Mouse (Mus musculus): ENCODE results near the gene Copg2. TPM values are rescaled to one million over a fixed set of nuclear protein-coding genes. Genes with fewer than 3 reads are reported as not detected.
A peak's percentile ranks its signal among the peaks of the same experiment; 100 is the strongest.

Copg2 gene
- polyA plus RNA-seq (2015; fragmentation: Nextera tagmentation; extraction: Ambion mirVana) = 18.3 and 20.6 TPM in 2 replicates

DNA sequence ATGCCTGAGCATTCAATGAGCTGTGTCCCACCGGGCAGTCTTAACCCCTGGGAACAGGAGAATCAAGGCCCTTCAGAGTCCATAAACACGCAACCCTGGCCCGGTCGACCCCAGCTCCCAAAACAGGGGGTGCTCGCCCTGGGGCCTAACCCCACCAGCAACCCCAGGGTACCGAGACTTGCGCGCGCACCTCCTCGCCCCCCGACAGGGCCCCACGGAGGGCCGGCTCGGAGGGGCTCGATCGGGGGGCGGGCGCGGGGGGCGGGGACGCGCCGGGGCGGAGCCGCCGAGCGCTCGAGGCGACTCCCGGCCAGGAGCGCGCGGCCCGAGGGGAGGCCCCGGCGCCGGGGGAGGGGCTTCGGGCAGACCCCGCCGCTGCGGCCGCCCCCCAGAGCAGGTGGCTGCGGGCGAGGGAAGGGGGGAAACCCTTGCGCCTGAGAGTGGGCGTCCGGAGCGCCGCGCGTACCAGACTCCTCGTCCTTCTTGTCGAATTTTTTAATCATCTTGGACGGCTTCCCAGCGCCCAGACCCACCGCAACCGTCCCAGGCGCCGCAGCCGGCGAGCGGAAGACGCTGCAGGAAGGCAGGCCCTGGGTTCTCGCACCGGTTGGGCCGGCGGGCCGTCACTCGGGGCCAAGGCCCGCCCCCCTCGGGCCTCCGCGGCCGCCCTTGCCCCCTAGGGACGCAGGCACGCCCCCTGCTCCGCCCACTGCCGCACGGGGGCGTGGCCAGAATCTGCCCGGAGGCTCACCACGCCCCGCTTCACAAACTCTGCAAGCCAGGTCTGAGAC lies at the start of gene Copg2:
TSS of gene Copg2 (minus strand) at position 600 of the 791 bp plus-strand sequence.
- H3K27ac ChIP-seq (ENCODE audit: low read length) = peak within 1 kb of the TSS; percentile 95
- H3K4me2 ChIP-seq (ENCODE audit: low read depth, low read length) = peak within 1 kb of the TSS; percentile 84
- ATAC-seq (ENCODE audit: insufficient read depth, low FRiP score) = peak; percentile 99
- peak within 1 kb of the TSS; percentile 75 for H3K9ac ChIP-seq (ENCODE audit: low read length)
- H3K36me3 ChIP-seq (ENCODE audit: control insufficient read depth, insufficient read depth, low read length) = no peaks in the 10 kb centered on the region
- H3K9me3 ChIP-seq (replicated peaks; ENCODE audit: control insufficient read depth, low read length) = no peaks in the 10 kb centered on the region
- under 1% methylated on average over 77 of the region's 83 CpGs for WGBS
- peak within 1 kb of the TSS; percentile 53 for H3K4me3 ChIP-seq (replicated peaks; ENCODE audit: low read length)
- H3K27me3 ChIP-seq (ENCODE audit: control insufficient read depth, insufficient read depth, low read length) = no peaks in the 10 kb centered on the region
- peaks cover 13% of the 10 kb centered on the region; the same call in 1 of the 2 replicates for H3K4me1 ChIP-seq (ENCODE audit: control insufficient read depth, insufficient read depth, low read length)

DNA sequence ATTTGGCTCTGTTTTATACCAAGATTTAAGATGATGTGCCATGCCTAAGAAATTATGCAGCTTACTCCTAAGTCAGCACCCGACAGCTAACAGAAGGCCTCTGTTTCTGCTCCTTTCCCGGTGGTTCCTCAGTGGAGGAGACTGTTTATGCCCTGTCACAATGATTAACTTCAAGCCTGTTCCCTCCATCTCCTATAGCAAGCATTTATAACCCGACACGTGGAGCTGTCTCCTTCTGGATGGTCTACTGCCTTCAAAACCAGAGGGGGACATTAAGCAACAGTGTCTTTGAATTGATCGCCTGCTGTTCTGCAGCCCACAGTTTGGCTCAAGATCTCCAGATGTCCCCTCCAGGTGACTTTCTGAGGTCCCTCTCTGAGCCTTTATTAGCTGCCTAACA lies 42.7 kb upstream of the Copg2 start:
- Histone ChIP-seq H3K4me1 (ENCODE audit: control insufficient read depth, insufficient read depth, low read length) (no peaks in the 10 kb centered on the region), H3K36me3 (ENCODE audit: control insufficient read depth, insufficient read depth, low read length) (no peaks in the 10 kb centered on the region), H3K4me3 (replicated peaks; ENCODE audit: low read length) (no peak overlapping the region), H3K4me2 (ENCODE audit: low read depth, low read length) (no peak overlapping the region), H3K27me3 (ENCODE audit: control insufficient read depth, insufficient read depth, low read length) (no peaks in the 10 kb centered on the region), H3K9me3 (replicated peaks; ENCODE audit: control insufficient read depth, low read length) (no peaks in the 10 kb centered on the region), H3K27ac (ENCODE audit: low read length) (no peak overlapping the region), H3K9ac (ENCODE audit: low read length) (no peak overlapping the region)
- ATAC-seq (ENCODE audit: insufficient read depth, low FRiP score) = no peak
- WGBS = 38% methylated on average over 5 of the region's 5 CpGs

DNA sequence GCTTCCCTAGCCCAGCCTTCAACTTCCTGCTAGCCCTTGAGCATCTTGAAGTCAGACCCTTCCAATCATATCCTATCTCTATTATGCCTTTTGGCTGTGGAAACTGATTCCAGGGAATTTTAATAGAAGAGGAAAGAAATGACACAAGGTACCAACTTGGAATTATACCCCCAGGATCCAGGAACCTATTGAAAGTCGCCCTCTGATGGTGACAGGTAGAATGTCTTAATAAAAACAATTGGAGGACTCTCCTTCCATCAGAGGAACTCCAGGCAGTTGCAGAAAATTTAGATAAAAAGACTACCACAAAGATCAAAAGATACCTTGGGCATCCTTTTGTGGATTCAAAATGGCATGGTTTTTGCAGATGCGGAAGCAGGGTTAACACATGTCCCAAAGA lies 26.2 kb upstream of the Copg2 start:
- no peaks in the 10 kb centered on the region for H3K36me3 ChIP-seq (ENCODE audit: control insufficient read depth, insufficient read depth, low read length)
- 48% methylated on average over 2 of the region's 2 CpGs for WGBS

DNA sequence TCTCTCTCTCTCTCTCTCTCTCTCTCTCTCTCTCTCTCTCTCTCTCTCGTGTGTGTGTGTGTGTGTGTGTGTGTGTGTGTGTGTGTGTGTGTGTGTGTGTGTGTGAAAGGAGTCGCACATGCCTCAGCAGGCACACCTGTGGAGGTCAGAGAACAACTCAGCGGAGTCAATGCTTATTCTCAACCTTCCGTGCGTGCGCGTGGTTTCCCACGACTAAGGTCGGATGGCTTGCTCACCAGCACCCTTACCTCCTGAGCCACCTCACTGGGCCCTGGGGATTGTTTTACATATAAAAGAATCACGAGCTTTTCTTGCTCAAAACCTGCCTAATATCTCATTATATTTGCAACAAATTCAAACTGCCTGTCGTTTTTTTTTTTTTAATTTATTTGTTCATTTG lies 25.2 kb upstream of the Copg2 start:
- WGBS = 56% methylated on average over 10 of the region's 11 CpGs

More for the DNA sequence above, 26.2 kb upstream of the Copg2 start:
- no peaks in the 10 kb centered on the region for H3K9me3 ChIP-seq (replicated peaks; ENCODE audit: control insufficient read depth, low read length)
- ATAC-seq (ENCODE audit: insufficient read depth, low FRiP score) = no peak
- H3K27ac ChIP-seq (ENCODE audit: low read length) = no peak overlapping the region
- H3K4me3 ChIP-seq (replicated peaks; ENCODE audit: low read length) = no peak overlapping the region
- H3K4me2 ChIP-seq (ENCODE audit: low read depth, low read length) = no peak overlapping the region
- H3K4me1 ChIP-seq (ENCODE audit: control insufficient read depth, insufficient read depth, low read length) = no peaks in the 10 kb centered on the region
- H3K9ac ChIP-seq (ENCODE audit: low read length) = no peak overlapping the region
- H3K27me3 ChIP-seq (ENCODE audit: control insufficient read depth, insufficient read depth, low read length) = no peaks in the 10 kb centered on the region

DNA sequence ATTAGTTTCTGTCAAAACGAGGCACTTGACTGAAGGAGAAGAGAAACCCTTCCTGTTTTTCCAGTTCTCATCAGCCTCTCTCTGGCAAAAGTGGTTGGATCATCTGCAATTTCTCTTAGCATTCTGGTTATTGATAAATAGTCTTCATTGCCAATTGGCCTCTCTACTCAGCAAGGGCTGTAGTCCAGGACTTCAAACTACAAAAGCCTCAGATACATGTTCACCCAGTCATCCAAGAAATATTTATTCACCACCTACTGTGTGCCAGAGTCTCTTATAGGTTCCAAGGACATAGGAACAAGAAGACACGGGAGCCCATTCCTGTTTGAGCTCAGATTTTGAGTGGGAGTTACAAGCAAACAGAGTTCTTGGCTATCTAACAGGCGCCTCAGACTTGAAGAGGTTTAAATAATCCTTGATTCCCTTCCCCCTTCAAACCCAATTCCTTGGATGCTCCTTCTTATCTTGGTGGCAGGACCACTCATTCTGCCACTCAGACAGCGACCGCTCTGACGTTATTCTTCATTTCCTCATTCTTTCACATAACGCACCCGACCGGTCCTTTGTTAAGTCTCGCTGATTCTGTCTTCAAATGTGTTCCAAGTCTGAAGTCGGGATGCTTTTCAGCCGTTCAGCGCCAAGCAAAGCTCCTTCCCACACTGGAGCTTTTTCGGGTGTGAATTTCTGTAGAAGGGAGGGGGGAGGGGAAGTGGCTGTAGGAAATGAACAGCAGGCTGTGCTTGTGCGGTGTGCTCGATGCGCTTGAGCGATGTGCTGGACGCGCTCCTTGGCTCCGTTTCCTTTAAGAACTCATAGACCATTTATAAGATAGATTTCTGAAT lies 24.5 kb upstream of the Copg2 start:
- peak overlapping the region; percentile 36; the same call in 1 of the 2 replicates for H3K9ac ChIP-seq (ENCODE audit: low read length)
- H3K9me3 ChIP-seq (replicated peaks; ENCODE audit: control insufficient read depth, low read length) = no peaks in the 10 kb centered on the region
- peak; percentile 58; the same call in 1 of the 2 replicates for ATAC-seq (ENCODE audit: insufficient read depth, low FRiP score)
- H3K4me1 ChIP-seq (ENCODE audit: control insufficient read depth, insufficient read depth, low read length) = no peaks in the 10 kb centered on the region
- 38% methylated on average over 21 of the region's 21 CpGs for WGBS
- H3K4me3 ChIP-seq (replicated peaks; ENCODE audit: low read length) = peak overlapping the region; percentile 22
- H3K27ac ChIP-seq (ENCODE audit: low read length) = peak overlapping the region; percentile 7; the same call in 1 of the 2 replicates
- no peaks in the 10 kb centered on the region for H3K27me3 ChIP-seq (ENCODE audit: control insufficient read depth, insufficient read depth, low read length)
- peak overlapping the region; percentile 22 for H3K4me2 ChIP-seq (ENCODE audit: low read depth, low read length)
- H3K36me3 ChIP-seq (ENCODE audit: control insufficient read depth, insufficient read depth, low read length) = no peaks in the 10 kb centered on the region

More for the DNA sequence above, 25.2 kb upstream of the Copg2 start:
- H3K9me3 ChIP-seq (replicated peaks; ENCODE audit: control insufficient read depth, low read length) = no peaks in the 10 kb centered on the region
- no peak overlapping the region for H3K27ac ChIP-seq (ENCODE audit: low read length)
- H3K4me1 ChIP-seq (ENCODE audit: control insufficient read depth, insufficient read depth, low read length) = no peaks in the 10 kb centered on the region
- no peak overlapping the region for H3K9ac ChIP-seq (ENCODE audit: low read length)
- no peaks in the 10 kb centered on the region for H3K27me3 ChIP-seq (ENCODE audit: control insufficient read depth, insufficient read depth, low read length)
- H3K36me3 ChIP-seq (ENCODE audit: control insufficient read depth, insufficient read depth, low read length) = no peaks in the 10 kb centered on the region
- ATAC-seq (ENCODE audit: insufficient read depth, low FRiP score) = no peak
- no peak overlapping the region for H3K4me3 ChIP-seq (replicated peaks; ENCODE audit: low read length)
- H3K4me2 ChIP-seq (ENCODE audit: low read depth, low read length) = no peak overlapping the region

DNA sequence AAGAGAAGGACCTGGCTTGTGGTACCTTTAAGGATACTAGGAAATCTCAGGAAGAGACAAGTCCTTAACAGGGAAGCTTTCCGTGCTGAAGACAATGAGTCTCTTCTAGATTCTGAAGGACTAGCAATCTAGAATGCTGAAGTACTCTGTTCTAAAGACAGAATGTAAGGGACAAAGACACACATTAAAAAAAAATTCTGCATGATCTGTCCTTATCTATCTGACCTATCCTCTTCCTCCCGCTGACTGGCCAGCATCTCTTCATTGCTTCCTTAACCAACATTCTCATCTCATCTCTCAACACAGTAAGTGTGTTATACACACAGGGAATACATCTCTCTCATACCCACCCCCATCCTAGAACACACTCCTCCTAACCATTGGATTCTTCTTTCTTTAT lies 18.9 kb upstream of the Copg2 start, which contains the start of gene Tsga13:
TSS of gene Tsga13 (minus strand) at position 101 of the 400 bp plus-strand sequence.
- Histone ChIP-seq H3K36me3 (ENCODE audit: control insufficient read depth, insufficient read depth, low read length) (no peaks in the 10 kb centered on the region), H3K9me3 (replicated peaks; ENCODE audit: control insufficient read depth, low read length) (no peaks in the 10 kb centered on the region), H3K27me3 (ENCODE audit: control insufficient read depth, insufficient read depth, low read length) (no peaks in the 10 kb centered on the region), H3K9ac (ENCODE audit: low read length) (no peak within 1 kb of the TSS), H3K4me2 (ENCODE audit: low read depth, low read length) (no peak within 1 kb of the TSS), H3K4me1 (ENCODE audit: control insufficient read depth, insufficient read depth, low read length) (no peaks in the 10 kb centered on the region), H3K4me3 (replicated peaks; ENCODE audit: low read length) (no peak within 1 kb of the TSS), H3K27ac (ENCODE audit: low read length) (no peak within 1 kb of the TSS)
- 85% methylated on average over 2 of the region's 2 CpGs for WGBS
- no peak for ATAC-seq (ENCODE audit: insufficient read depth, low FRiP score)

DNA sequence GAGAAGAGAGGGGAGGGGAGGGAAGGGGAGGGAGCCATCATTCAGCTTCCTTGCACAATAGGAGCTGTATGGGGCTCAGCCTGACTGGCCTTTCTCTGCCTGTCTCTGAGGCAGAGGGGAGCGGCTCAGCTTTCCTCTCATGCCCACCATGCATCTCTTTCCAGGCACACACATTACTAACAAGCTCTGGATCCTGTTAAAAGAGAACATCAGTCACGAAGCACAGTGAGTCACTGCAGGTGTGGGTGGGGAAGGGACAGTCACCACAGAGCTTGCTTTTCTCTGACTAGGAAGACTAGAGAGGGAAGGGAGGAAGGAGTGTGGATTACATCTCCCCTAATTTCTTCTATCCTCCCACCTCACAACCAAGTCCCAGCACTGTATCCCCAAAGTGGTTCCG lies 11.4 kb upstream of the Copg2 start:
- no peaks in the 10 kb centered on the region for H3K36me3 ChIP-seq (ENCODE audit: control insufficient read depth, insufficient read depth, low read length)

DNA sequence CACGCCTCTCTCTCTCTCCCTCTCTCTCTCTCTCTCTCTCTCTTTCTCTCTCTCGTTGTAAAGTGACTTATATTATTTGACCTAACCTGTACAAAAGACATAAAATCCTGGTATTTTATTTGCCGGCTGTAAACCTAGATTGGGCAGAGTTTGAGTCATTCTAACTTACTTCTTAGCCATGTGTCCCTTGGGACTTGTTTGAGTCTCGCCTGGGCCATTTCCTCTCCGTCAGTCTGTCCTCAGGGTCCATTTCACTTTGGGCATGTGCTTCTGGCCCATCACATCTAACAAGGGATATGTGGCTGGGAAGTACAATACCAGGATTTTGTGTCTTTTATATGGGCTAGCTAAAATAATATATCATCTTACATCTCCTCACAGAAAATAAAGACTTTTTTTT lies 8.3 kb upstream of the Copg2 start:
- 79% methylated on average over 5 of the region's 5 CpGs for WGBS
- Histone ChIP-seq H3K9me3 (replicated peaks; ENCODE audit: control insufficient read depth, low read length) (no peaks in the 10 kb centered on the region), H3K27ac (ENCODE audit: low read length) (no peak overlapping the region), H3K27me3 (ENCODE audit: control insufficient read depth, insufficient read depth, low read length) (no peaks in the 10 kb centered on the region), H3K4me3 (replicated peaks; ENCODE audit: low read length) (no peak overlapping the region), H3K9ac (ENCODE audit: low read length) (no peak overlapping the region), H3K4me1 (ENCODE audit: control insufficient read depth, insufficient read depth, low read length) (no peaks in the 10 kb centered on the region), H3K4me2 (ENCODE audit: low read depth, low read length) (no peak overlapping the region), H3K36me3 (ENCODE audit: control insufficient read depth, insufficient read depth, low read length) (no peaks in the 10 kb centered on the region)
- ATAC-seq (ENCODE audit: insufficient read depth, low FRiP score) = no peak

More for the DNA sequence above, 11.4 kb upstream of the Copg2 start:
- no peak overlapping the region for H3K4me2 ChIP-seq (ENCODE audit: low read depth, low read length)
- ATAC-seq (ENCODE audit: insufficient read depth, low FRiP score) = no peak
- H3K27ac ChIP-seq (ENCODE audit: low read length) = no peak overlapping the region
- WGBS = 45% methylated on average over 3 of the region's 3 CpGs
- no peak overlapping the region for H3K9ac ChIP-seq (ENCODE audit: low read length)
- H3K4me1 ChIP-seq (ENCODE audit: control insufficient read depth, insufficient read depth, low read length) = no peaks in the 10 kb centered on the region
- no peaks in the 10 kb centered on the region for H3K9me3 ChIP-seq (replicated peaks; ENCODE audit: control insufficient read depth, low read length)
- no peak overlapping the region for H3K4me3 ChIP-seq (replicated peaks; ENCODE audit: low read length)
- H3K27me3 ChIP-seq (ENCODE audit: control insufficient read depth, insufficient read depth, low read length) = no peaks in the 10 kb centered on the region

DNA sequence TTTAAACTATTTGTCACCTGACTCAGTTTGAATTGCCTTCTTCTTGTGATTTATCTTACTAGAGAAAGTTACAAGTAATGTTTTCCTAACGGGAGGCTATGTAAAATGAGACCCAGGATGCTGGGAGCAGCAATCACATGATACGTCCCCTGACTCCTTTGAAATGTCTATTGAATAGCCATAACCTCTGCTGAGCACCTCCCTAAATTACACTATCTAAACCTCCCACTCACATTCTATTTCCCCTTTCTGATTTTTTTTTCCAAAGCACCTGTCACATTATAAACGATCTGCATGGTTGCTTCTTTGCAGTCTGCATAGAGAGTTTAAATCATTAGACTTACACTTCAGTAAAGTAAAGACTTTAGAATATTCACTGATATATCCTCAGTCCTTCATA lies 7.4 kb upstream of the Copg2 start:
- ATAC-seq (ENCODE audit: insufficient read depth, low FRiP score) = no peak
- Histone ChIP-seq H3K9me3 (replicated peaks; ENCODE audit: control insufficient read depth, low read length) (no peaks in the 10 kb centered on the region), H3K27ac (ENCODE audit: low read length) (no peak overlapping the region)

More for the DNA sequence above, 7.4 kb upstream of the Copg2 start:
- no peak overlapping the region for H3K9ac ChIP-seq (ENCODE audit: low read length)
- H3K36me3 ChIP-seq (ENCODE audit: control insufficient read depth, insufficient read depth, low read length) = no peaks in the 10 kb centered on the region
- H3K4me2 ChIP-seq (ENCODE audit: low read depth, low read length) = no peak overlapping the region
- H3K27me3 ChIP-seq (ENCODE audit: control insufficient read depth, insufficient read depth, low read length) = no peaks in the 10 kb centered on the region
- no peak overlapping the region for H3K4me3 ChIP-seq (replicated peaks; ENCODE audit: low read length)
- no peaks in the 10 kb centered on the region for H3K4me1 ChIP-seq (ENCODE audit: control insufficient read depth, insufficient read depth, low read length)
- 36% methylated on average over 3 of the region's 3 CpGs for WGBS
